Mouse (Mus musculus): Measurements from ENCODE around the gene Lysmd1.
"Not testable (repeated sequence)": the region's sequence is repeated elsewhere in the genome, so short reads cannot be mapped to it uniquely, and the experiment has no call there.

The Lysmd1 gene

GRCm38 (mm10) chr3:95133680-95134101, at the start of gene Lysmd1, which contains the start of gene Scnm1:
TSS of gene Lysmd1 (plus strand) at chr3:95134088.
TSS of gene Scnm1 (minus strand) at chr3:95134011.
- in situ Hi-C loops (cut with MboI, MseI), result loop anchor here (5.0 kb wide), 1 partner anchor 1206 kb away; no protein-coding TSS in a partner anchor

GRCm38 (mm10) chr3:95088071-95088470, 45.8 kb upstream of the Lysmd1 start:
- in situ Hi-C loops (cut with MboI, MseI), result no loop called here

- in situ Hi-C loops (cut with MboI, MseI), result no loop called here
Observed at GRCm38 (mm10) chr3:95100854-95101253, 33.0 kb upstream of the Lysmd1 start.

DNA sequence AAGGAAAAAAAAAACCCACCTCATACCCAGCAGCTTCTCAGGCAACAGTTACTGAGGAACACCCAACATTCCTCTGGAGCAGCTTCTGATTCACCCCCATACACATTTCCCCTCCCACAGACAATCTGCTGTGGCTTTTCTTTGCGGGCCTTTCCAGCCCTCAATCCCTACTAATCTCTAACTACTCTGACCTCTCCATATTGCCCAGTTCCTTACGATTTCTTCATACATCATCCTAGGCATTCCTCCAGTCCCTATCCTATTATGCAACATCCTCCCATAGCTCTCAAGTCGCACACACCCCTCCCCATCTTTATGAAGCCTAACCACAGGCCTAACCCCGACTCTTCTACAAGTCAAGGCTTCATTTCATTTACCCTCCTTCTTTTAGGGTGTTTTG, 28.8 kb upstream of the Lysmd1 start:
- in situ Hi-C loops (cut with MboI, MseI), result no loop called here

DNA sequence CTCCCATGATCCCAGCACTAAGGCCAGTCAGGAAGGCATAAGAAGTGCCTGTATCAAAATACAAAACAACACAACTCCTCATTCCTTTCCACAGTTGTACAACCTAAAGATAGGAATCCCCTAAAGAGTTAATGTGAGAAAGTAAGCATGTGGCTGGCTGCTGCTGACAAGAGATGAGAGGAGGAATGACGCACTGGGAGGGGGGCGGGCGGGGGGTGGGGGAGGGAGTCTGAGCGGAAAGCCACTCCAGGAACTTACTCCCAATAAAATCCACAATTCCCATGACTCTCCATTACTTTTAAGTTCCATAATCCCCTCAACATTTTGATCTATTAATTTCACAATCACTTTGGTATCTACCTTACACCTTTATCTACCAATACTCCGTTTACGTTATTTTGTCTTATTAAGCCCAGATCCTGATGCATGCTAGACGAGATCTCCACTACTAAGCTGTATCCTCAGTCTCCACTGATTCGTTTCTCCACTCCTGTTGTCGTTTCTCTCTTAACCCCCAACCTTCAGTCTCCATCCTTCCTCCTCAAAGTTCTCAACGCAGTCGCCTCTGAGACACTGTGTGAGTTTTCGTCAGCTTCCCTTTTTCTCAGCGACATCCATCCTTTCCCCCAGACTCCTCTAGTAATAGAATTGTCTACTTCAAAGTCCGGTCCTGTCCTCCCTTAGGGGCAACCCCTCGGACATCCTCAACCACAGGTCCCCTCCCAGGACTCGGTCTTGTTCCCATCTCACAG, 28.1 kb upstream of the Lysmd1 start:
- in situ Hi-C loops (cut with MboI, MseI), result no loop called here

- in situ Hi-C loops (cut with MboI, MseI), result no loop called here
Observed at GRCm38 (mm10) chr3:95106338-95107117, 27.4 kb upstream of the Lysmd1 start, which contains the start of gene Pip5k1a. TSS of gene Pip5k1a (minus strand) at chr3:95106930.

DNA sequence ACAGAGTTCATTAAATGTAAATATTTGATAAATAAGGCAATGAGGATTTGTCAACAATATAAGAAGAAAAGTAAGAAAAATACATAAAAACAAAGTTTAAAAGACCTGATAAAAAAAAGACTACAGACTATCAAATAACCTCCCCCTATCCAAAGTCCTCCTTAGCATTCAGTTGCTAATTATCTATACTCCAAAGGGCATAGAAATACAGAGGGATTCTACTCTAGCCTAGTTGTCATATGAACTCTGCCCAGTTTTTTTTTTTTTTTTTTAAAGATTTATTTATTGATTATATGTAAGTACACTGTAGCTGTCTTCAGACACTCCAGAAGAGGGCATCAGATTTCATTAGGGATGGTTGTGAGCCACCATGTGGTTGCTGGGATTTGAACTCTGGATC, 26.6 kb upstream of the Lysmd1 start:
- in situ Hi-C loops (cut with MboI, MseI), result not testable (repeated sequence)

DNA sequence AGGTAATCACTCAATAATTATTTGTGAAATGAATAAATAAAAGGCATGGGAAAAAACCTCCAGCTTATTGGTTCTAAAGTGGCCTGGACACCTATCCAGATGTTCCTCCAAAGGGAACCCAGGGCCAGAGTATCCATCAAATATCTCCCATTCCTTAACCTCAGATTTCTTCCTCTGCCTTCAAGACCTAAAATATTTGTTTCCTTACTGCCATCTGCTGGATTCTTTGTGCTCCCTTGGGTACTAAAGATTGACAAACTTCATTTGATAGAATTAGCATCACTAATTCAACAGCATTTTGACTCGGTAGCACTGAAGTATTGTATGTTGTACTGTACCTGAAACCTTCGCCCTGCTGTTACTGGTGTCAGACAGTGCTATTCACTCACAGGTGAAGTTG, 26.0 kb upstream of the Lysmd1 start:
- in situ Hi-C loops (cut with MboI, MseI), result no loop called here

GRCm38 (mm10) chr3:95110911-95111726, 22.8 kb upstream of the Lysmd1 start, which contains the start of gene Vps72:
TSS of gene Vps72 (plus strand) at chr3:95111022.
- in situ Hi-C loops (cut with MboI, MseI), result loop anchor here (10.0 kb wide), 1 partner anchor 1024 kb away; no protein-coding TSS in a partner anchor

GRCm38 (mm10) chr3:95112760-95113159, 21.1 kb upstream of the Lysmd1 start:
- in situ Hi-C loops (cut with MboI, MseI), result loop anchor here (10.0 kb wide), 1 partner anchor 1022 kb away; no protein-coding TSS in a partner anchor

DNA sequence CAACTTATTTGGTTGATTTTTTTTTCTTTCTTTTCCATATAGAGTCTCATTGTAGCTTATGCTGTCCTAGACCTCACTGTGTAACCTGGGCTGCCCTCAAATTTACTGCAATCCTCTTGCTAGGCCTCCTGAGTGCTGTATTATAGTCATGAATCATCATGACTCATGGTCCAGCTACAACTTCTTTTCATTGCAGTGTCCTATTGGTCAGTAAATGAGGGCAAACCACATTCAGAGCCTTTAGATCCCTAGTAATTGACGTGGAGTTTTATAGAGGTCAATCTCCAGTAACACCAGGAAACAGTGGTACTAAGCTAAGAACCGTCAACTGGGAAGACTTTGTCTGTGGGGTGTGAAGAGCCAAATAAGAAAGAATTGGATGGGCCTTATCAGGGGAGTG, 16.1 kb upstream of the Lysmd1 start:
- in situ Hi-C loops (cut with MboI, MseI), result loop anchor here (10.0 kb wide), 1 partner anchor 1017 kb away; no protein-coding TSS in a partner anchor

DNA sequence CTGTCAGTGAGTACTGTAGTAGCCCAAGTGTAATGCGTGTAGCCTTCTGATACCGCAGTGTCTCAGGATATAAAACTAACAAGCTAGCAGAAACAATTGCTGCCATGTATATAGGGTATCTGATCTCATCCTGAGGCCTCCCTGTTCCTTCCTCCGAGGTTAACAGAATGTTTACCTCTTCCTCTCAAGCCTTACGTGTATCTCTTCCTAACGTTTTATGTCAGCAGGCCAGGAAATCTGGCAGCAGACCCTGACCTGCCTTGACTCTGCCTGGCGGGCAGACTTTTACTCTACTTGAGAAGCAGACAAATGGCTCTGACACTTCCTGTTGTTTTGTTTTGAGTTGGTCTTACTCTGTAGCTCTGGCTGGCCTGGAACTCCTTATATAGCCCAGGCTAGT, 12.3 kb upstream of the Lysmd1 start:
- in situ Hi-C loops (cut with MboI, MseI), result no loop called here

GRCm38 (mm10) chr3:95124246-95124645, 9.6 kb upstream of the Lysmd1 start, which contains the start of gene Tmod4:
TSS of gene Tmod4 (plus strand) at chr3:95124476.
- in situ Hi-C loops (cut with MboI, MseI), result no loop called here

DNA sequence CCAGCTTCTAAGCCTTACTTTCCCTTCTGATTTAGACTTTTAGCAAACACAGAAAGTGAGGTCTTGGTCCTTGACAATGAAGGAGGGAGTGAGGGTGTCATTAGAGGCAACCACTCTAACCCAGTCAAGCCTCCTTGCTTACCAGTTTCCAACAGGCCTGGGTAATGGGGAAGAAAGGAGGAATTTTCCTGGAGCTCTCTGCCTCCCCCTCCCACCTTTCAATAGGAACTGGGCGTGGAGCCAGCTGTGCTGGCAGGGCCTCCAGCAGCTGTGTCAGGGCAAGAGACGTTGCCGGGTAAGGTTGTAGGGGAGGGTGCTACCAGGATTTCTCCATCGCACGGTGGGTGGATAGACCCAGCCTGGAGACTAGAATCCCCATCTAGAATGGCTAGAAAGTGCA, 8.9 kb upstream of the Lysmd1 start:
- in situ Hi-C loops (cut with MboI, MseI), result no loop called here

- in situ Hi-C loops (cut with MboI, MseI), result no loop called here
Observed at GRCm38 (mm10) chr3:95129226-95129651, 4.6 kb upstream of the Lysmd1 start.

GRCm38 (mm10) chr3:95130081-95130480, 3.8 kb upstream of the Lysmd1 start:
- in situ Hi-C loops (cut with MboI, MseI), result loop anchor here (5.0 kb wide), 1 partner anchor 1203 kb away; no protein-coding TSS in a partner anchor

DNA sequence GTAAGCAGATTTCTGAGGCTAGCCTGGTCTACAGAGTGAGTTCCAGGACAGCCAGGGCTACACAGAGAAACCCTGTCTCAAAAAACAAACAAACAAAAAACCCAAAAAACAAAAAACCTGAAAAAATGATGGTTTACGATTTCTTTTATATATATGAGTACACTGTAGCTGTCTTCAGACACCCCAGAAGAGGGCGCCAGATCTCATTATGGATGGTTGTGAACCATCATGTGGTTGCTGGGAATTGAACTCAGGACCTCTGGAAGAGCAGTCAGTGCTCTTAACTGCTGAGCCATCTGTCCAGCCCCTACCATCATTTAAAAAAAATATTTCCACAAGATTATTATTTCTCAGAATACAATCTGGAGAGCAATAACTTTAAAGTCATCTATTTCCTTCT, 1.5 kb upstream of the Lysmd1 start:
- in situ Hi-C loops (cut with MboI, MseI), result loop anchor here (5.0 kb wide), 1 partner anchor 1205 kb away; no protein-coding TSS in a partner anchor

- in situ Hi-C loops (cut with MboI, MseI), result loop anchor here (5.0 kb wide), 1 partner anchor 1206 kb away; no protein-coding TSS in a partner anchor
Observed at GRCm38 (mm10) chr3:95133176-95133575, 712 bp upstream of the Lysmd1 start.

DNA sequence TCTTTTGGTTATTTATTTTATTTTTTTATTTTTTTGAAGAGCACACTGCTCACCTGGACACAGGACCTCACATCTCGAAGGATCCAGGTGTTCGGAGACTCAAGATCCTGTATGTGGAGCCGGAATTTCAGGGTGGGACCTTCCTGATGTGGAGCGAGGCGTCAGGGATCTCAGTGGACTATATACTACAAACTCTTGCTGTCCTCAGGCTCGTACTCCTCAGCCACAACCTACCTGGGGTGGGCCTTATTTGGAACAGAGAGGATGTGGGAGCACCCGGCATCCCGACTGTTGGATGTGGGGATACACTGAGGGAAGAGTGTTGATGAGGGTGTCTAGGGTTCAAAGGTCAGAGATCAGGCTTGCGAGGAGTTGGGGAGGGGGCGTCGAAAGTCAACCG, 245 bp downstream of the Lysmd1 start:
- in situ Hi-C loops (cut with MboI, MseI), result loop anchor here (5.0 kb wide), 1 partner anchor 1207 kb away; no protein-coding TSS in a partner anchor

DNA sequence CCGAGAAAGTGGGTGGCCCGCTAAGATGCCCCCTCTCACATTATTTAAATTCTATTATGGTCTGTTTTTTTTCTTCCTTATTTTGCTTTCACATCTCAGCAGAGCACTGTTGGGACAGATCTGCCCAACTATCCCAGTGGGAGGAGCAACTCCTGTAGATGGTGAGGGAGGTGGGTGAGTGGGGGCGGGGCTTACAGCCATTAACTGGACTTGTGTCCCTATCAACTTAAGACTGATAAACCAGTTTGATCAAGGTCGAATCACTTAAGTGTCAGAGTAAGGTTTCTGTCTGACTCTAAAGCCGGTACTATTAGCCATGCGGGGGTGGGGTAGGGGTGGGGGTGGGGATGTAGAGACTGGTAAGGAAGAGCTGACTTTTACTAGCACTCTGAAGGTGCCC, 1.1 kb downstream of the Lysmd1 start:
- in situ Hi-C loops (cut with MboI, MseI), result no loop called here

- in situ Hi-C loops (cut with MboI, MseI), result no loop called here
Observed at GRCm38 (mm10) chr3:95135433-95136052, 1.7 kb downstream of the Lysmd1 start.
